Mouse (Mus musculus): ENCODE results near the gene Cers6.

Cers6 gene

GRCm38 (mm10) chr2:68916299-68916698 lies 55.1 kb downstream of the Cers6 start:
- DNase-seq (ENCODE audit: low read depth in 1 of 2, low spot score in 2 of 2): no peak

- no peak for DNase-seq (ENCODE audit: low read depth in 1 of 2, low spot score in 2 of 2)
Measured at GRCm38 (mm10) chr2:68917010-68917409, 55.8 kb downstream of the Cers6 start.

GRCm38 (mm10) chr2:68917524-68917923 lies 56.3 kb downstream of the Cers6 start:
- no peak for DNase-seq (ENCODE audit: low read depth in 1 of 2, low spot score in 2 of 2)

- DNase-seq (ENCODE audit: low read depth in 1 of 2, low spot score in 2 of 2): no peak
Measured at GRCm38 (mm10) chr2:68924344-68924743, 63.1 kb downstream of the Cers6 start.

- DNase-seq (ENCODE audit: low read depth in 1 of 2, low spot score in 2 of 2): no peak
Measured at GRCm38 (mm10) chr2:68925542-68925941, 64.3 kb downstream of the Cers6 start.

- DNase-seq (ENCODE audit: low read depth in 1 of 2, low spot score in 2 of 2): no peak
Measured at GRCm38 (mm10) chr2:68926913-68927790, 65.9 kb downstream of the Cers6 start.

GRCm38 (mm10) chr2:68932240-68932639 lies 71.0 kb downstream of the Cers6 start:
- no peak for DNase-seq (ENCODE audit: low read depth in 1 of 2, low spot score in 2 of 2)

GRCm38 (mm10) chr2:68932656-68933055 lies 71.4 kb downstream of the Cers6 start:
- DNase-seq (ENCODE audit: low read depth in 1 of 2, low spot score in 2 of 2): no peak

GRCm38 (mm10) chr2:68934651-68935050 lies 73.4 kb downstream of the Cers6 start:
- DNase-seq (ENCODE audit: low read depth in 1 of 2, low spot score in 2 of 2): no peak

- no peak for DNase-seq (ENCODE audit: low read depth in 1 of 2, low spot score in 2 of 2)
Measured at GRCm38 (mm10) chr2:68935721-68936294, 74.6 kb downstream of the Cers6 start.

- no peak for DNase-seq (ENCODE audit: low read depth in 1 of 2, low spot score in 2 of 2)
Measured at GRCm38 (mm10) chr2:68936773-68937172, 75.5 kb downstream of the Cers6 start.

- no peak for DNase-seq (ENCODE audit: low read depth in 1 of 2, low spot score in 2 of 2)
Measured at GRCm38 (mm10) chr2:68937833-68938232, 76.6 kb downstream of the Cers6 start.

GRCm38 (mm10) chr2:68944898-68945297 lies 83.7 kb downstream of the Cers6 start:
- DNase-seq (ENCODE audit: low read depth in 1 of 2, low spot score in 2 of 2): no peak

GRCm38 (mm10) chr2:68945976-68946375 lies 84.7 kb downstream of the Cers6 start:
- DNase-seq (ENCODE audit: low read depth in 1 of 2, low spot score in 2 of 2): no peak

- DNase-seq (ENCODE audit: low read depth in 1 of 2, low spot score in 2 of 2): no peak
Measured at GRCm38 (mm10) chr2:68946819-68947218, 85.6 kb downstream of the Cers6 start.

- DNase-seq (ENCODE audit: low read depth in 1 of 2, low spot score in 2 of 2): no peak
Measured at GRCm38 (mm10) chr2:68949137-68949536, 87.9 kb downstream of the Cers6 start.

GRCm38 (mm10) chr2:68949728-68950127 lies 88.5 kb downstream of the Cers6 start:
- DNase-seq (ENCODE audit: low read depth in 1 of 2, low spot score in 2 of 2): no peak

GRCm38 (mm10) chr2:68951706-68952105 lies 90.5 kb downstream of the Cers6 start:
- no peak for DNase-seq (ENCODE audit: low read depth in 1 of 2, low spot score in 2 of 2)

GRCm38 (mm10) chr2:68953688-68954087 lies 92.4 kb downstream of the Cers6 start:
- no peak for DNase-seq (ENCODE audit: low read depth in 1 of 2, low spot score in 2 of 2)

GRCm38 (mm10) chr2:68955496-68955895 lies 94.3 kb downstream of the Cers6 start:
- DNase-seq (ENCODE audit: low read depth in 1 of 2, low spot score in 2 of 2): no peak

GRCm38 (mm10) chr2:68956146-68956545 lies 94.9 kb downstream of the Cers6 start:
- DNase-seq (ENCODE audit: low read depth in 1 of 2, low spot score in 2 of 2): no peak

GRCm38 (mm10) chr2:68957831-68958230 lies 96.6 kb downstream of the Cers6 start:
- no peak for DNase-seq (ENCODE audit: low read depth in 1 of 2, low spot score in 2 of 2)

GRCm38 (mm10) chr2:68959573-68959972 lies 98.3 kb downstream of the Cers6 start:
- no peak for DNase-seq (ENCODE audit: low read depth in 1 of 2, low spot score in 2 of 2)
